Mouse (Mus musculus) heart, postnatal 0 days (tissue): Measurements from ENCODE around the gene Ncln.

ENCODE experiments used
- CTCF ChIP-seq: IDR thresholded peaks from 2 replicates; pipeline ENCODE4 v1.5.1; 2016; ENCODE audit warnings: antibody characterized with exemption, control low read depth, low read depth
- EP300 ChIP-seq: IDR thresholded peaks from 2 replicates; pipeline ENCODE4 v1.6.1; 2016; ENCODE audit warnings: antibody characterized with exemption, low read depth

GRCm38 (mm10) chr10:81460951-81461350, 35.2 kb downstream of the Ncln start:
- TF ChIP-seq CTCF (no peak), EP300 (no peak)
